Mouse (Mus musculus) MEL (cell line): ENCODE measurements at regions not wholly inside any gene's neighbourhood (a gene's known extent, or its start where the extent isn't known, plus 50 kb on each side); places are given as distances from the start of the nearest gene placed in this dataset.

Experiments used
- DNase-seq: peaks from one replicate; pipeline ENCODE4 v3.0.0; 2011; ENCODE audit warnings: low read depth, low spot score
- H3K27ac ChIP-seq: 2 replicates; pipeline ENCODE4 v1.5.1; 2012; ENCODE audit warnings: low read depth, mild to moderate bottlenecking, control low read depth, low read length, moderate library complexity; ENCODE audit not compliant: control insufficient read depth
- H3K27me3 ChIP-seq, 2 experiments: fragments of 150-350 bp in 1 of 2; sonication (generic) in 1 of 2; 2 replicates each; pipeline ENCODE4 v1.6.1; 2012; ENCODE audit warnings: low read length in 2 of 2, mild to moderate bottlenecking in 2 of 2, improper control_type of control experiment in 1 of 2, moderate library complexity in 1 of 2; ENCODE audit not compliant: insufficient read depth in 2 of 2, control insufficient read depth in 1 of 2
- H3K36me3 ChIP-seq, 2 experiments: 2 replicates each; pipeline ENCODE4 v1.6.1; 2012 to 2014; ENCODE audit warnings: low read length in 2 of 2, improper control_type of control experiment in 1 of 2, inconsistent platforms in 1 of 2, mild to moderate bottlenecking in 1 of 2; ENCODE audit not compliant: insufficient read depth in 2 of 2, control insufficient read depth in 1 of 2
- H3K4me1 ChIP-seq, 2 experiments: fragments of 150-350 bp in 1 of 2; sonication (generic) in 1 of 2; 2 replicates each; pipeline ENCODE4 v1.6.1; 2012; ENCODE audit warnings: low read length in 2 of 2, improper control_type of control experiment in 1 of 2, mild to moderate bottlenecking in 1 of 2; ENCODE audit not compliant: insufficient read depth in 2 of 2, control insufficient read depth in 1 of 2
- H3K4me3 ChIP-seq, 2 experiments: fragments of 150-350 bp in 1 of 2; sonication (generic) in 1 of 2; 2 replicates each; pipeline ENCODE4 v1.5.1; 2012; ENCODE audit warnings: low read depth in 2 of 2, low read length in 2 of 2, mild to moderate bottlenecking in 2 of 2, moderate library complexity in 2 of 2, control low read depth in 1 of 2, improper control_type of control experiment in 1 of 2; ENCODE audit not compliant: control insufficient read depth in 1 of 2, insufficient read depth in 1 of 2
- H3K79me2 ChIP-seq: 2 replicates; pipeline ENCODE4 v1.6.1; 2012; ENCODE audit warnings: mild to moderate bottlenecking, low read length, moderate library complexity; ENCODE audit not compliant: control insufficient read depth, poor library complexity, insufficient read depth
- H3K9ac ChIP-seq: 2 replicates; pipeline ENCODE4 v1.6.1; 2012; ENCODE audit warnings: low read depth, mild to moderate bottlenecking, control low read depth, low read length, moderate library complexity; ENCODE audit not compliant: control insufficient read depth, poor library complexity, severe bottlenecking
- H3K9me3 ChIP-seq: fragments of 150-350 bp; sonication (generic); replicated peaks from 2 replicates; pipeline ENCODE4 v1.6.1; 2012; ENCODE audit warnings: mild to moderate bottlenecking, low read length, improper control_type of control experiment, moderate library complexity; ENCODE audit not compliant: insufficient read depth
- CHD1 ChIP-seq: IDR thresholded peaks from 2 replicates; pipeline ENCODE4 v1.6.1; 2012; ENCODE audit warnings: low read depth, mild to moderate bottlenecking, inconsistent platforms, low read length, improper control_type of control experiment
- E2F4 ChIP-seq: IDR thresholded peaks from 2 replicates; pipeline ENCODE4 v1.6.1; 2011; ENCODE audit warnings: low read depth, low read length, improper control_type of control experiment, borderline replicate concordance
- ELF1 ChIP-seq: IDR thresholded peaks from 2 replicates; pipeline ENCODE4 v1.6.1; 2014; ENCODE audit warnings: low read depth, mild to moderate bottlenecking, inconsistent platforms, low read length, improper control_type of control experiment, moderate library complexity
- EP300 ChIP-seq, 2 experiments: IDR thresholded peaks; 2 replicates each; pipeline ENCODE4 v1.6.1; 2011; ENCODE audit warnings: improper control_type of control experiment in 2 of 2, low read length in 2 of 2, low read depth in 1 of 2, mild to moderate bottlenecking in 1 of 2
- HCFC1 ChIP-seq: IDR thresholded peaks from 2 replicates; pipeline ENCODE4 v1.6.1; 2012; ENCODE audit warnings: low read depth, mild to moderate bottlenecking, inconsistent platforms, low read length, improper control_type of control experiment, moderate library complexity
- MAX ChIP-seq: IDR thresholded peaks from 2 replicates; pipeline ENCODE4 v1.6.1; 2011; ENCODE audit warnings: low read length, improper control_type of control experiment
- MAZ ChIP-seq: IDR thresholded peaks from 2 replicates; pipeline ENCODE4 v1.6.1; 2012; ENCODE audit warnings: low read depth, mild to moderate bottlenecking, inconsistent platforms, low read length, improper control_type of control experiment
- MYB ChIP-seq: IDR thresholded peaks from 2 replicates; pipeline ENCODE4 v1.6.1; 2011; ENCODE audit warnings: mild to moderate bottlenecking, low read depth, low read length, improper control_type of control experiment
- MYC ChIP-seq: IDR thresholded peaks from 2 replicates; pipeline ENCODE4 v1.6.1; 2011; ENCODE audit warnings: low read depth, mild to moderate bottlenecking, low read length, improper control_type of control experiment, moderate library complexity
- NELFE ChIP-seq: IDR thresholded peaks from 2 replicates; pipeline ENCODE4 v1.6.1; 2011; ENCODE audit warnings: low read depth, low read length, improper control_type of control experiment
- NRF1 ChIP-seq: IDR thresholded peaks from 2 replicates; pipeline ENCODE4 v1.6.1; 2014; ENCODE audit warnings: low read depth, mild to moderate bottlenecking, inconsistent platforms, low read length, improper control_type of control experiment, moderate library complexity; ENCODE audit not compliant: poor library complexity, insufficient read depth, severe bottlenecking
- POLR2A ChIP-seq, 2 experiments: IDR thresholded peaks; 2 replicates each; pipeline ENCODE4 v1.6.1; 2011 to 2012; ENCODE audit warnings: low read length in 2 of 2, mild to moderate bottlenecking in 2 of 2, control low read depth in 1 of 2, improper control_type of control experiment in 1 of 2, low read depth in 1 of 2, moderate library complexity in 1 of 2; ENCODE audit not compliant: control insufficient read depth in 1 of 2, insufficient read depth in 1 of 2, poor library complexity in 1 of 2
- RAD21 ChIP-seq: IDR thresholded peaks from 2 replicates; pipeline ENCODE4 v1.6.1; 2011; ENCODE audit warnings: mild to moderate bottlenecking, low read depth, low read length, improper control_type of control experiment
- SIN3A ChIP-seq: IDR thresholded peaks from 2 replicates; pipeline ENCODE4 v1.6.1; 2012; ENCODE audit warnings: low read length, improper control_type of control experiment, inconsistent platforms
- TAL1 ChIP-seq: IDR thresholded peaks from 2 replicates; pipeline ENCODE4 v1.6.1; 2012; ENCODE audit warnings: mild to moderate bottlenecking, inconsistent platforms, low read length, moderate library complexity, mixed read lengths
- TCF12 ChIP-seq: IDR thresholded peaks from 2 replicates; pipeline ENCODE4 v1.6.1; 2014; ENCODE audit warnings: low read depth, mild to moderate bottlenecking, inconsistent platforms, low read length, improper control_type of control experiment, moderate library complexity
- UBTF ChIP-seq: IDR thresholded peaks from 2 replicates; pipeline ENCODE4 v1.6.1; 2012; ENCODE audit warnings: low read depth, mild to moderate bottlenecking, inconsistent platforms, low read length, improper control_type of control experiment, moderate library complexity, borderline replicate concordance; ENCODE audit not compliant: insufficient read depth
- ZKSCAN1 ChIP-seq: IDR thresholded peaks from 2 replicates; pipeline ENCODE4 v1.6.1; 2012; ENCODE audit warnings: low read depth, mild to moderate bottlenecking, inconsistent platforms, low read length, improper control_type of control experiment, moderate library complexity
- ZMIZ1 ChIP-seq: IDR thresholded peaks from 2 replicates; pipeline ENCODE4 v1.6.1; 2012; ENCODE audit warnings: low read depth, mild to moderate bottlenecking, inconsistent platforms, low read length, improper control_type of control experiment, moderate library complexity
- ZNF384 ChIP-seq: IDR thresholded peaks from 2 replicates; pipeline ENCODE4 v1.6.1; 2012; ENCODE audit warnings: low read depth, mild to moderate bottlenecking, inconsistent platforms, low read length, improper control_type of control experiment

- TF ChIP-seq ZMIZ1 (no peak), TCF12 (no peak), SIN3A (no peak), HCFC1 (no peak), E2F4 (no peak), NRF1 (no peak), ZNF384 (no peak), NELFE (no peak), ELF1 (no peak), RAD21 (no peak), EP300 (IDR thresholded peaks at IDR 0.05; ENCODE audit: low read depth in 1 of 2, low read length in 2 of 2) (no peak), TAL1 (no peak)
- H3K9ac ChIP-seq = no peak overlapping the region
- no peak overlapping the region for H3K27ac ChIP-seq
- H3K27me3 ChIP-seq = no peaks in the 10 kb centered on the region; a peak in 1 of 4 replicates
- no peaks in the 10 kb centered on the region for H3K36me3 ChIP-seq
- H3K9me3 ChIP-seq = no peaks in the 10 kb centered on the region
- DNase-seq = no peak
- no peaks in the 10 kb centered on the region for H3K79me2 ChIP-seq
- no peaks in the 10 kb centered on the region for H3K4me1 ChIP-seq
- H3K4me3 ChIP-seq = no peak overlapping the region
These were observed 177.1 kb downstream of the Sec61b start for GRCm38 (mm10) chr4:47651521-47651920.

DNA sequence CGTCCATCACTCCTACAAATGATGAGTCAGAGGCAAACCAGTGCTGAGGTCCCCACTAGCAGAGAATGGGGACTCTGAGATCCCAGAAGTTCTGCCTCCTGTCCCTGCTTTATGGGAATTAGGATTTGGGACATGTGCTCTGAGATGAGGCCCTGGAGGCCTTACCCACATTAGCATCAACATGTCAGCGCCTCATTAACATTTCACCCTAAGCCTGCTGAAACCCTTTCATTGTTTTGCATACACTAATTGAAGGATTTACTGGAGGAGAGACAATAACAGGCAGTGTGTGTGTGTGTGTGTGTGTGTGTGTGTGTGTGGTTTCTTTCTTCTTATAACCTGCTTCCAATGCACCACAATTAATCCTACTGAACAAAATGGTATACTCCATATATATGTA, 178.7 kb downstream of the Sec61b start:
- Histone ChIP-seq H3K27me3 (no peaks in the 10 kb centered on the region; a peak in 1 of 4 replicates), H3K27ac (no peak overlapping the region), H3K9me3 (no peaks in the 10 kb centered on the region), H3K4me3 (no peak overlapping the region), H3K36me3 (no peaks in the 10 kb centered on the region), H3K9ac (no peak overlapping the region), H3K4me1 (no peaks in the 10 kb centered on the region), H3K79me2 (no peaks in the 10 kb centered on the region)
- DNase-seq = no peak
- TF ChIP-seq POLR2A (IDR thresholded peaks at IDR 0.05; ENCODE audit: control insufficient read depth in 1 of 2, insufficient read depth in 1 of 2, low read depth in 1 of 2, low read length in 2 of 2, poor library complexity in 1 of 2) = no peak

DNA sequence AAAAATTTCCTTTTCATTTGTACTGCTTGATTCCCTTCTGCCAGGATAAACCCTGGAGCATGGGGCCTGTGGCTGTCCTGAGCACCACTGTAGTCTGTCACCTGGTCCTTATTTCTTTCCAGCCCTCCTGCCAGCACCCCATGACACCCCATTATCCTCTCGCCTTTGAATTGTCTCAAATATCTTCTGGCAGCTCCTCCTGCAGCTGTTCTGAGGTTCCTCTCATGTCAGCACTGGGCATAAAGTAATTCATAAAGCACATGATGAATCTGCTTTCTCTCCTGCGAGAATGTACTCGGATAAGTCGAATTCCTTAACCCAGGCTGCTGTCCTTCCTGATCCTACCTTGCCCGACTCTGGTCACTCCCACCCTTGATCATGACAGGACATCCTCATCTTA, 195.1 kb downstream of the Sec61b start:
- Histone ChIP-seq H3K9ac (no peak overlapping the region), H3K27ac (no peak overlapping the region)
- no peak for DNase-seq
- no peak for TF ChIP-seq ZKSCAN1
- no peak for TF ChIP-seq CHD1
- no peak for TF ChIP-seq HCFC1
- no peak for TF ChIP-seq MYB
- no peak for TF ChIP-seq EP300 (IDR thresholded peaks at IDR 0.05; ENCODE audit: low read depth in 1 of 2, low read length in 2 of 2)
- no peak for TF ChIP-seq MYC
- TF ChIP-seq MAX = no peak
- TF ChIP-seq MAZ = no peak
- TF ChIP-seq UBTF = no peak
- no peak for TF ChIP-seq NRF1
- TF ChIP-seq, all 39 proteins: peak for 0
- Histone ChIP-seq H3K79me2 (no peaks in the 10 kb centered on the region), H3K4me3 (no peak overlapping the region), H3K4me1 (no peaks in the 10 kb centered on the region), H3K27me3 (no peaks in the 10 kb centered on the region), H3K9me3 (no peaks in the 10 kb centered on the region), H3K36me3 (no peaks in the 10 kb centered on the region)
